Mouse (Mus musculus) layer of hippocampus, adult 2 months (tissue): ENCODE measurements around the gene Atp4a. TPM values are rescaled to one million over a fixed set of nuclear protein-coding genes. Genes with fewer than 3 reads are reported as not detected.

Experiments
- DNase-seq, 2 experiments: peaks; one replicate each; pipeline ENCODE4 v3.0.0; 2022; ENCODE audit warnings: low spot score in 2 of 2
- H3K27ac ChIP-seq: fragments of 200-600 bp; 2 replicates; pipeline ENCODE4 v1.8.1; 2022
- H3K4me3 ChIP-seq: fragments of 200-600 bp; 2 replicates; pipeline ENCODE4 v1.8.1; 2022; ENCODE audit warnings: mild to moderate bottlenecking
- CTCF ChIP-seq: fragments of 200-600 bp; conservative IDR thresholded peaks from 2 replicates; pipeline ENCODE4 v1.8.1; 2022; ENCODE audit warnings: antibody characterized with exemption, mild to moderate bottlenecking, moderate library complexity
- total RNA-seq, 2 experiments: library from RNA; stranded (reverse); gene quantifications; 2 replicates each; pipeline ENCODE4 v1.2.3; 2021

Atp4a gene
- total RNA-seq, 2 experiments from 2014 or later = 0.38 to 0.47 TPM

DNA sequence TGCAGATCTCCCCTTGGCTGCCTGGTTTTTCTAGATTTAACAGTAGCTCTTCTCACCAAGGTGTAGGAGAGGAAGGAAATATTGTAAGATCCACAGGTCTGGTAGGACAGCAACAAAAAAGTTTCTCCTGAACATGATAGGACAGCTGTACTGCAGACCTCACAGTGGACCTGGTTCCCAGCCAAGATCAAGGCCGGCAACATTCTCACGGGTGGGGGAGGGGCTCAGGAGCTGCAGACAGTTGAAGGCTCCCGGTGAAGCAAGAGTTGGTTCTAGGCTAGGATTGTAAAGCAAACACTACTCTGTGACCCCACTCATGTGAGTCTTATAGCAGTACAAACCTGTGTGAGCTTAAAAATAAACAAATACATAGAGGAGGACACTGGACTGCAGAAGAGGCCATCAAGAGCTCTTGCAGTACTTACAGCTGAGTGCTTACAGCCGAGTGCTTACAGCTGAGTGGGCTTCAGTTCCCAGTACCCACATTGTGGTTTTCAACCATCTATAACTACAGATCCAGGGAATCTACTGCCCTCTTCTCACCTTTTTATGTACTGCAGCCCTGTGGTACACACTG is 32.1 kb downstream of the Atp4a start:
- Histone ChIP-seq H3K4me3 (no peak overlapping the region), H3K27ac (no peak overlapping the region)
- no peak for DNase-seq
- peak; percentile 35 for TF ChIP-seq CTCF

DNA sequence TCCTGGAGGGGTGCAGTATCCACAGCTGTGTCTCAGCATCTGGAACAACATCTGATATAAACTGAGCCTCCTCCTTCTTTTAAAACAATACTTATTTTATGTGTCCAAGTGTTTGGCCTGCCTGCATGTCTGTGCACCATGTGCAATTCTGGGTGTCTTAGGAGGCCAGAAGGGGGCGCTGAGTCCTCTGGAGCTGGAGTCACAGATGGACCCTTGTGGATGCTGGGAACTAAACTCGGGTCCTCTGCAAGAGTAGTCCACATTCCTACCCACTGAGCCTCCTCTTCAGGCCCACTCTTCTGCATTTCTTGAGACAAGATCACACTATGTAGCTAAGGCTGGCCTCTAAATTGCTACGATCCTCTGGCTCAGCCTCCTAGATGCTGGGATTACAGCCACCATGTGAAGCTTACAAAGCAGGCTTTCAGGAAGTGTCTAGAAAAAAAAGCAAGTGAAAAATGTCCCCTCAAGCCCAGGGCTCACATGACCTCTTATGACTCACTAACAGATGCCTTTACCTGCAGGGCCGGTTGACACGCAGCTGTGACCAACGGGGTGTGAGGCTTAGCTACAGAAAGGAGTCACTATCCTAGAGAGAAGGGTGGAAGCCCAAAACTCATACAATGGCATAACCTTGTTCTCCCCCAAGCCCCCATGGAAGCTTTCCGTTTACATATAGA is 35.7 kb downstream of the Atp4a start:
- Histone ChIP-seq H3K4me3 (no peak overlapping the region), H3K27ac (no peak overlapping the region)
- peak; percentile 31 for TF ChIP-seq CTCF
- DNase-seq = no peak

DNA sequence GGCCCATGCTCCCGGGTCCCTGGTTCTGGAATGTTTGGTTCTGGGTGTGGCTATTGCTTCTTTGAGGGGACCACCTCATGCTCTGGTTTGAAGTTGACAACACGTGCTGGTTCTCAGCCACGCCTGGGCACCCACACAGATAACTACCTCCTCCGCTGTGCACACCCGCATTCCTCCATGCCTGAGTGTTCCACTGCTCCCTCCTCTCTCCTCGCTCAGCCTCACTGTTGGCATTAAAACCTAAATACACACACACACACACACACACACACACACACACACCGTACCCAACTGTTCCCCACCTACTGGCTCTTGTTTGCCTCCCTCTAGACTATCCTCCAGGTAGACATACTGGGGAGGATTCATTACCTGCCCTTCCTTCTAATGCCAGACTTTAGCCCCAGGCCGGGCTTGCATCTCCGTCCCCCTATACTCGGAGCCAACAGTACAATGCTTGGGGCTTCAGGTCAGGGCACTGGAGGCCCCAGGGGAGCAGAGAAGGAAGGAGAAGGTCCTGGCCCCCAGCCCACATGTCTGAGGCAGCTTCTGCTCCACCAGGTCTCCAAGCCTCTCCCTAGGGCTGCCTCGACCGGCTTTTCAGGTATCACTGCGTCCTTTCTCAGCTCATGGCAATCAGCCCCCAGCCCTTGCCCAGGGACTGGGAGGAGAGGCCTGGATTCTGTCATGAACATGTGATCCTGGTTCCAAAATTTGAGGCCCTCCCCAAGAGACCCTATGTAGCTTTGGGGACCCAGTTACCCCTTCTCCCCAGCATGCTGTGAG is 38.0 kb downstream of the Atp4a start:
- Histone ChIP-seq H3K27ac (no peak overlapping the region), H3K4me3 (no peak overlapping the region)
- no peak for DNase-seq
- no peak for TF ChIP-seq CTCF

DNA sequence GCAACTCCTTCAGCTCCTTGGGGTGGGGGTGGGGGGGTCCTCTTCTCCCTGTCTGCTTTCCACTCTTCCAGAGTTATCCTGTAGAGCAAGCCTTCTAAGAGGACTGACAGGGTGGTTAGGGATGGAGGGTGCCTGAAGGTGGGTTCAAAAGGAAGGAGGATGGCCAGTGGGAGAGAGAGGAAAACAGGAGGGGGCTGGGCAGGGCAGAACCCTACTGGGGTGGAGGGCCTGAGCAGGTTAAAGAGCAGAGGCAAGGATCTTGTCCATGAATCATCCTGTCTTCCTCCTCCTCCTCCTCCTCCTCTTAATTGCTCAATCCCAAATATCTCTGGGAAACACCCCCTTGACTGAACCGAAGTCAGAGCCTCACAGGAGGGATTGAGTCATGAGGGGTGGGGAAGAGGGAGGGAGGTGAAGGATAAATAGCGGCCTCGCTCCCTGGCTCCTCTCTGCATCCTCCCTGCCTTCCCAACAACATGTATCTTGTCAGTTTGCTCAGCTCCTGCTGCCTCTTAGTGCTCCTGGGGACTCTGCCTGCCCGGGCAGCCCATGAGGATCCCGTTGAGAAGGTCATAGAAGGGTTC is 39.2 kb downstream of the Atp4a start, which contains the start of gene Sbsn:
Gene Sbsn (plus strand): TSS at position 386 of the 584 bp plus-strand sequence.
- no peak for DNase-seq
- H3K4me3 ChIP-seq = no peak within 1 kb of the TSS
- TF ChIP-seq CTCF = no peak
- H3K27ac ChIP-seq = no peak within 1 kb of the TSS

DNA sequence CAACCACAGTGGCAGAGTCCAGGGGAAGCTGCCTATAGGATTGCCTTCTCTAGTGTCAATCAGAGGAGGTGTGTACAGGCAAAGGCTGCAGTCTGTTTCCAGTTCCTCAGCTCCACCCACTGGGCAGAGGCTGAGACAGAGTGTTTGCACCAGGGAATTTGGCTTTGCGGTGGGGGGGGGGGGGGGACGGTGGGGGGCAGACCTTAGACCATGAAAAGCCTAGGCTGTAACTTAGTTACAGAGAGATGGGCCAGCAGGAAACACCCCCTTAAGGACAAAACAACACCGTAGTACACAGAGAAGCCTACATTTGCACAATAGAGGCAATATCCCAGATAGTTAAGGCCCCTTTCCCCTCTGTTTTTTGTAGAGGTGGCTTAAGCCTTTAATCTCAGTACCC is 45.0 kb downstream of the Atp4a start:
- H3K27ac ChIP-seq = no peak overlapping the region
- TF ChIP-seq CTCF = no peak
- no peak overlapping the region for H3K4me3 ChIP-seq
- DNase-seq = no peak

DNA sequence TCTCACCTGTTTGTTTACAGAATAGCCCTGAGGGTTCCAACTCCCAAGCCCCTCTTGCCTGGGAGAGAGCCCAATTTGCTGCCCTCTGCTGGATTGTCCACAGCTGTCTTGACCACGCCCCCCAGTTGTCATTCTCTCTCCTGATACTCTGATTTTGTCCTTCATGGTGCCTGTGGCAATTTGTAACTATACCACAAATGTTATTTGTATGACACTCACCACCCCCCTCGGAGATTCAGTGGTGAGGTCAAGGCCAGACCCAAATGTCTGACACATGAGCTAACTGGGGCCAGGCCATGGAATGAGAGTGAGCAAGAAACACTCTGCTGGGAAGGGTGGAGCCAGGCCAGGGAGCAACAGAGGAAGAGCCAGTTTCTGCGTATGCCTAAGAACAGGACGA is 46.8 kb downstream of the Atp4a start:
- TF ChIP-seq CTCF = peak; percentile 57
- H3K27ac ChIP-seq = no peak overlapping the region
- DNase-seq = no peak

DNA sequence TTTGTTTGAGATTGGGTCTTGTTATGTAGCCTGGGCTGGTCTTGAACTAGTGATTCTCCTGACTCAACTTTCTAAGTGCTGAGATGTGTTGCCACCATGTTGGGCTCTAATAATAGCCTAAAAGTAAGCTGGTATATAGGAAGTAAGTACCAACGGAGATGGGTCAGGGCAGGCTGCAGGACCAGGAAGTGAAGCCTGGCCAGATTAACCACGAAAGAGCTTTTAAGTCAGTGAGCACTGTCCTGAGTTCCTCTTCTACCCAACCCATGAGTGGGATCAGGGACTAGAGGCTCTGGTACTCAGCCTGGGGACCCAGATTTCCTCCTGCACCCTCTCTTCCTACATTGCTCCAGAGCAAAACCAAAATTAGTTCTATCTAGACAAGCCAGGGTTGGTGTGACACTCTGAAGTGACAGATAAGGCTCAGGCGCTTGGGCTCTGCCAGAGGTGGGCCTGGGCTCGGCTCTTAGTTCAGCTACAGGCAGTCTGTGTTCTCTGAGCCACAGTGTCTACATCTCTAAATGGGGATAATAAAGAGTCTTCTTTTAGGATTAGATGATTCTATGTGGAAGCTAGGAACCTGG is 49.9 kb downstream of the Atp4a start:
- Histone ChIP-seq H3K27ac (no peak overlapping the region), H3K4me3 (no peak overlapping the region)
- DNase-seq = no peak
- no peak for TF ChIP-seq CTCF

More for the DNA sequence above, 46.8 kb downstream of the Atp4a start:
- no peak overlapping the region for H3K4me3 ChIP-seq

DNA sequence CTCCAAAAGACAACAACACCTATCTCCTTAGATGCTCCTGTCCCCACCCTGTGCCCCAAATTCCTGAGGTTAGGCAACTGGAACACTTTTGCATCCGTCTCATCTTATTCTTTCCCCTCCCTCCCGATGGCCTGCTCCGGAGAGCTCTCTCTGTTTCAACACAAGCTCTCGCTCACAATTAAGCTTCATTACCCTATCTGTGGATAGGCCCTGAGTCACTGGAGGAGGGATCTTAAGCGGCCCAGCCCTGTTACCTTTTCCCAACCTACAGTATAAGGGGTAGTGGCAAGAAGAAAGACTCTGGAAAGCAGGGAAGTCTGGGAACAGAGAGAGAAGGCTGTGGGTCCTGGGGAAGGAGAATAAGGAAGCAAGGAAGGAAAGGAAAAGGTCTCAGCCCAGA is 51.4 kb downstream of the Atp4a start, which contains the start of gene Dmkn:
Gene Dmkn (plus strand): TSS at position 301 of the 400 bp plus-strand sequence.
- H3K27ac ChIP-seq = no peak within 1 kb of the TSS
- H3K4me3 ChIP-seq = no peak within 1 kb of the TSS
- no peak for TF ChIP-seq CTCF
- DNase-seq = no peak

DNA sequence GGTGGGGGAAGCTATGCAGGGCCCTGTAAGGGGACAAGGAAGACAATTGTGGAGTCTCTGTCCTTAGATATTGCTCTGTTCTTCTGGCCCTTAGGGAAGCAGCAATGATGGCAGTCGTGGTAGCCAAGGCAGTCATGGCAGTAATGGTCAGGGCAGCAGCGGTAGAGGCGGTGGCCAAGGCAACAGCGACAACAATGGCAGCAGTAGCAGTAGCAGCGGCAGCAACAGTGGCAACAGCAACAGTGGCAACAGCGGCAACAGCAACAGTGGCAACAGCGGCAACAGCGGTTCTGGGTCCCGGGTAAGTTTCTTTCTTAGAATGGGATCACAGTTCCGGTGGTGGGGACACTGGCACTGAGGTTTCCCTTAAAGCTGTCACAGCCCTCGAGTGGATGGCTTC is 53.2 kb downstream of the Atp4a start:
- no peak for TF ChIP-seq CTCF
- Histone ChIP-seq H3K4me3 (no peak overlapping the region), H3K27ac (no peak overlapping the region)
- DNase-seq = no peak

DNA sequence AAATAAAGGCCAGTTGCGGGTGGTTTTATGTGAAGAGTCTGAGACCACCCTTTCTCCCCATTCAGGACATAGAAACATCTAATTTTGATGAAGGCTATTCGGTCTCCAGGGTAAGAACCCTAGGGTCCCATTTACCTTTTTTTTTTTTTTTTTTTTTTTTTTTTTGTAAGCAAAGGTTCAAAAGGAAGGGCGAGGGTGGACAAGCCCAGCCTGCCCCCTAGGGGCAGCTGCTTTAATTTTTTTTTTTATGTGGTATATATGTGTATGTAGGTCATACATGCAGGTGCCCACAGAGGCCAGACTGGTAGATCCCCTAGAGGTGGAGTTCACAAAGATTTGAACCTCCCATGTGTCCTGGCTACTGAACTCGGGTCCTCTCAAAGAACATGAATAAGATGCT is 54.4 kb downstream of the Atp4a start:
- DNase-seq = no peak
- Histone ChIP-seq H3K27ac (no peak overlapping the region), H3K4me3 (no peak overlapping the region)
- TF ChIP-seq CTCF = peak; percentile 48

DNA sequence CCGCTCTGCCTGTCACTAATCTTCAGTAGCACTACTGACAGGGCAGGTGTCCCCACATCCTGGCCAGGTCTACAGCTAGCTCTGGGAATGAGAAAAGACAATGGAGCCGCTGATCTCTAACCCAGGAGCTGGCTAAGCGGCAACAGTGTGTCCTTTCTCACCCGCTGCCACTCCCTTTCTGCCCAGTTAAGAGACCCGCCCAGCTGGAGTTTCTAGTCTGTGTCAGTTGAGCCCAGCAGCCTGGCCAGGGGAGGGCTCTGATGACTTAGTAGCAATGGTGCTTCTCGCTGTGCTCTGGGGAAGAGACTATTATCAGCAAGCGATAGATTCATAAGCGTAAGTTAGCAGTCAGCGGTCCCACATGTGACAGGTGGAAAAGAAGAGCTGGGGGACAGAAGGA is 57.2 kb downstream of the Atp4a start:
- DNase-seq = no peak
- Histone ChIP-seq H3K4me3 (no peak overlapping the region), H3K27ac (no peak overlapping the region)
- TF ChIP-seq CTCF = no peak

Other genes starting within 250 kb of the Atp4a start
- gene Prodh2, start 218.6 kb upstream of the Atp4a start, total RNA-seq = not detected
- gene Arhgap33, start 177.1 kb upstream of the Atp4a start, total RNA-seq = 100 to 1,000 TPM; 101 to 119 TPM
- 1 to 10 TPM; 2.7 to 4.8 TPM for gene Hspb6, start 160.0 kb upstream of the Atp4a start, total RNA-seq
- 1 to 10 TPM; 4.0 to 4.1 TPM for gene Proser3, start 159.9 kb upstream of the Atp4a start, total RNA-seq
- 10 to 100 TPM; 45.5 to 47.6 TPM for gene Lin37, start 152.4 kb upstream of the Atp4a start, total RNA-seq
- 10 to 100 TPM; 71.4 to 90.8 TPM for gene U2af1l4, start 148.9 kb upstream of the Atp4a start, total RNA-seq
- gene Gm49396, start 148.9 kb upstream of the Atp4a start, total RNA-seq = 10 to 100 TPM in 1 of 2 experiments, 1 to 10 TPM in 1; 9.0 to 11.4 TPM
- gene Psenen, start 148.6 kb upstream of the Atp4a start, total RNA-seq = 10 to 100 TPM; 79.9 to 92.3 TPM
- 1 to 10 TPM; 6.4 to 6.5 TPM for gene Igflr1, start 146.8 kb upstream of the Atp4a start, total RNA-seq
- 10 to 100 TPM; 49.8 to 57.5 TPM for gene Kmt2b, start 123.5 kb upstream of the Atp4a start, total RNA-seq
- not detected for gene Zbtb32, start 113.3 kb upstream of the Atp4a start, total RNA-seq
- under 1 TPM in 1 of 2 experiments, not detected in 1; 0.69 TPM for gene Upk1a, start 99.4 kb upstream of the Atp4a start, total RNA-seq
- gene Cox6b1, start 86.1 kb upstream of the Atp4a start, total RNA-seq = 100 to 1,000 TPM; 552 to 568 TPM
- gene Etv2, start 76.4 kb upstream of the Atp4a start, total RNA-seq = not detected
- gene Rbm42, start 61.9 kb upstream of the Atp4a start, total RNA-seq = 10 to 100 TPM; 69.5 to 72.6 TPM
- gene Haus5, start 47.2 kb upstream of the Atp4a start, total RNA-seq = 1 to 10 TPM; 6.6 to 6.8 TPM
- not detected for gene Pmis2, start 40.6 kb upstream of the Atp4a start, total RNA-seq
- not detected for gene 2200002J24Rik, start 13.3 kb upstream of the Atp4a start, total RNA-seq
- gene Tmem147, start 17.3 kb downstream of the Atp4a start, total RNA-seq = 100 to 1,000 TPM; 108 to 112 TPM
- not detected for gene Gapdhs, start 31.5 kb downstream of the Atp4a start, total RNA-seq
- gene Sbsn, start 39.3 kb downstream of the Atp4a start, total RNA-seq = 1 to 10 TPM; 4.9 to 6.1 TPM
- under 1 TPM; 0.56 to 1.00 TPM for gene Dmkn, start 51.5 kb downstream of the Atp4a start, total RNA-seq
- gene Krtdap, start 75.7 kb downstream of the Atp4a start, total RNA-seq = not detected
- not detected for gene Ffar2, start 111.6 kb downstream of the Atp4a start, total RNA-seq
- not detected for gene Ffar3, start 144.0 kb downstream of the Atp4a start, total RNA-seq
- gene Ffar1, start 149.4 kb downstream of the Atp4a start, total RNA-seq = not detected
- not detected for gene Cd22, start 168.1 kb downstream of the Atp4a start, total RNA-seq
- 100 to 1,000 TPM; 135 to 145 TPM for gene Mag, start 202.7 kb downstream of the Atp4a start, total RNA-seq
- not detected for gene Hamp2, start 212.5 kb downstream of the Atp4a start, total RNA-seq
- gene Hamp, start 231.8 kb downstream of the Atp4a start, total RNA-seq = not detected
- 100 to 1,000 TPM; 134 to 137 TPM for gene Usf2, start 244.6 kb downstream of the Atp4a start, total RNA-seq